Mouse (Mus musculus): ENCODE measurements around the gene Pkdcc.

Pkdcc gene

GRCm38 (mm10) chr17:83246090-83246489, 31.0 kb downstream of the Pkdcc start:
- no peak for DNase-seq (ENCODE audit: low read depth, low spot score)

DNA sequence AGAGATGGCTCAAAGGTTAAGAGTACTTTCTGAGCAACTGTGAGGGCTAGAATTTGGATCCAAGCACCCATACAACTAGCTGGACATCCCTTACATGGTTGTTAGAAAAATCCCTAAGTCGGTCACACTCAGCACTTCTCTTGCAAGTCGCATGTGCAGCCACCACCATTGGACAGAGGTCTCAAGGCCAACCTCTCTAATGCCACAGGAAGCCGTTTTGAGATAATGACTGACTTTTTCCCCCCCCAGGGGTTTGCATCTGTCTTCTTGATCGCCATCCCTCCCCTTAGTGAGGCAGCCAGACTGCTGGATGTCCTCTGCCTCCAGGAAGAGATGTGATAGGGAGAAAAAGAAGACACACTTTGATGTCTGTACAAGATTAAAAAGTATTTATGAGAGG, 32.1 kb downstream of the Pkdcc start:
- DNase-seq (ENCODE audit: low read depth, low spot score): no peak

DNA sequence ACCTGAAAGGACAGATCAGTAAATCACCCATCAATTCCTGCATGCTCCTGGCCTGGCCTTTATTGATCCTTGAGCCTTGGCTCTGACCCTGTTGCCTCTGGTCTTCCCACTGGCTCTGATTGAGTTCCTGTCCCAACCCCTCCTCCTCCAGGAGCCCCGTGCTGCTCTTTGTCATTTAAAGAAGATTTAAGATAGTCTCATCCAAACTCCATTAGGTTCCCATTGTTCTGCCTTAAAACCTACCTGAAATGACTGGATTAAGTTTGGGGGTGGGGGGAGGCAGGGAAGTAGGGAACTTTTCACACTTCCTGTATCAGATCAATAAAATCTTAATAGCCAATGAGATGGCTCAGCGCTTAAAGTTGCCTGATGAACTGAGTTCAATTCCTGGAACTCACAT, 33.4 kb downstream of the Pkdcc start:
- DNase-seq (ENCODE audit: low read depth, low spot score): no peak

DNA sequence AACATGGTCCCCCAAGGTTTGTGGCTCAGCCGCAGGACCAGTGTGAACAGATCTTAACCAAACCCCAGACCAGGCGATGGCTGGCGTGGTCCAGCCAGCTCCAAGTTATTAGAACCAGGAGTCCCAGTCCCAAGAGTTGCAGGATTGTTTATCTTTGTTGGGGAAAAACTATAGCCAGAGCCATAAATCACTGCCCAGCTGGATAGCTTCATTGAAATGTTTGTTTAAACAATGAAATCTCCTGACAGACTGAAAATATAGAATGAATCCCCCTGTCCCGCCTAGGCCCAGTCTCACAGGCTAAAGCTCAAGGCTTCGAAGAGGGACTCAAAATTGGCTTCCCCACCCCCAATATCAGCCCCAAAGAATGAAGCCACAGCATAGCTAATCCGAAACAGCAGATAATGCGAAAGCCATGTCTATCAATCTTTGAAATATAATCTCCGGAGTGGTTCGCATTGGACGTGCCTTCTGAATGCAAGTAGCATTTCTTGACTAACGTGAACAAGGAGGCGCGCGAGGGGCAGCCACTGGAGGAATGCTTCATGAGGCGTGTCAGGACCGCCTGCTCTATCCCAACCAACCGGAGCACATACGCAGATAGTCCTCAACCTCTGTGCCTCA, 35.9 kb downstream of the Pkdcc start:
- no peak for DNase-seq (ENCODE audit: low read depth, low spot score)

- DNase-seq (ENCODE audit: low read depth, low spot score): no peak
These were observed 38.1 kb downstream of the Pkdcc start for GRCm38 (mm10) chr17:83253051-83253649.

GRCm38 (mm10) chr17:83267202-83268128, 52.4 kb downstream of the Pkdcc start:
- DNase-seq (ENCODE audit: low read depth, low spot score): no peak

GRCm38 (mm10) chr17:83271509-83271908, 56.4 kb downstream of the Pkdcc start:
- peak; percentile 84 for DNase-seq (ENCODE audit: low read depth, low spot score)

DNA sequence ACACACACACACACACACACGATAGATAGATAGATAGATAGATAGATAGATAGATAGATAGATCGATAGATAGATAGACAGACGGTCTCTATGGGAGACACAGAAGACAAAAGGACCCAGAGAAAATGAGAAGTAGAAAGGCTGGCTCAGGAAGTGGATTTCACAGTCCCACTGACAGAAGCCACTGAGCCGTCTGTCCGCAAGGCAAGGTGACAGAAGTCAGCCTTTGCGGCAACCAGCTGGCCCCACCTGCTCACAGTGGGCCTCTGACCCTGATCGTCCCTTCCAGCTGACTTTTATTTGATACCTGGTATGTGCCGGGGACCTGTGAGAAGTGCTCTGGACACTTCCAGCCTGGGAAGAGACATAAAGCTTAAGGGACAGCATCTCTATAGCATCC, 57.5 kb downstream of the Pkdcc start:
- DNase-seq (ENCODE audit: low read depth, low spot score): no peak

GRCm38 (mm10) chr17:83273636-83274035, 58.5 kb downstream of the Pkdcc start:
- no peak for DNase-seq (ENCODE audit: low read depth, low spot score)

DNA sequence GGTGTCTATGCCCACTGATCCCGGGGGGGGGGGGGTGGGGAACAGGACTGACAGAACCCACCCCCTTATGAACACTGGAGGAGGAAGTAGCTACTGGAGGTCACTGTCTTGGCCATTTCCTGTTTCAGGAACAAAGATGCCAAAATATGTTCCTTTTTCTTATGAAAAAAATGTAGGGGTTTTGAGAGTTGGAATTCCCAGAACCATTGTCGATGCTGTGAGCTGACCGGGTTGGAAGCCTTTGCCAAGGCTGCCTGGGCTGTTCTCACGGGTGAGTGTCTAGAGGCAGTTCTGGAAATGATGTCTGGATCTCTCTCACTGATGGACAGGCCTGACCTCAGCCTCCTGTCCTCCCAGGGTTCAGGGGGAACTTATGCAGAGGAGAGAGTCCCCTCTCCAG, 59.0 kb downstream of the Pkdcc start:
- DNase-seq (ENCODE audit: low read depth, low spot score): no peak
